Mouse (Mus musculus) skeletal muscle tissue, adult 2 months (tissue): ENCODE measurements at regions not wholly inside any gene's neighbourhood (a gene's known extent, or its start where the extent isn't known, plus 50 kb on each side); places are given as distances from the start of the nearest gene placed in this dataset.

Experiments
- DNase-seq: peaks from one replicate; pipeline ENCODE4 v3.0.0-alpha.2; 2012; ENCODE audit warnings: low read depth, low spot score

DNA sequence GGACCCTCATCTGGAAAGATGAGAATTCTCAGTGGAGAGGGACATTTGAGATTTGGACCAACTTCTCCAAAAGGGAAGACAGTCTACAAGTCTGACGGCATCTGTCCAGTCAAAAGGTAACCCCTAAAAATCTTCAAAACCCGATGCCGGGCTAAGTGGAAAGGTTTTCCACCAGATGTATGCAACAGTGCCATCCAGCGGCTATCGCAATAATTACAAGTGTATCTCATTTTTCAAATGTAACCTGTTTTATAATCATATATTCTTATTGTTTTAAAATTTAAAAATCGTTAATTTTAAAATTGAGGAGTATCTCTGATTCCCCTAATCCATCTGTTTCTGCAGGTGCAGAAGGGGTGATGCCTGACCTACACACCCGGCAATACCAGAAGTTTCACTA lies 346.8 kb upstream of the Hnrnpa3 start:
- no peak for DNase-seq

- no peak for DNase-seq
These were observed 343.7 kb upstream of the Hnrnpa3 start for GRCm38 (mm10) chr2:75315341-75315740.

GRCm38 (mm10) chr2:75318190-75318589 lies 340.9 kb upstream of the Hnrnpa3 start:
- DNase-seq = no peak

DNA sequence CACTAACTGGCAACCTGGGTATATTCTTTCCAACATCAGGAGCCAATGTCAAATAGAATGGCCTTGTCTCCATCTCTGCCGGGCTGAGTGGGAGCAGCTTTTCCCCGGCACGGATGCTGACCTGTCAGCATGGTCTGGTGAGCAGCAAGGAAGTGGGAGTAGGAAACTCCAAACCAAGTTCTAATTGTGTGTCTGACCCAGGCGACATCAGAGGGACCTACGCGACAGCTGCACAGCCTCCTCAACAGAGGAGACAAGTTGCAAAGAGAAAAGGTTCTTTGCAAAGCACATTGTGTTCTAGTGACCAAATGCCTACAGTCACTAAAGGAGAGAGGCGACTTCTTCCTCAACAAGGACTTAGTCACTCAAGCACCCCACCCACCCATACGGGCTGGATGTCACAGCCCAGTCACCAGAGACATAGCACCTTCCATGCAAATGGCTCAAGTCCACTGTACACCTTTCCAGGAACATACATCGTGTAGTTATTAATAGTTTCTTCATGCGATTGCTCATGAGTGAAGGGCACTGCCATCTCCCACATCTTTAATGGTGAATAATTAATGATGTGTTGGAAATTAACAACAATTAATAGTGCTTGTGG lies 334.8 kb upstream of the Hnrnpa3 start:
- no peak for DNase-seq

DNA sequence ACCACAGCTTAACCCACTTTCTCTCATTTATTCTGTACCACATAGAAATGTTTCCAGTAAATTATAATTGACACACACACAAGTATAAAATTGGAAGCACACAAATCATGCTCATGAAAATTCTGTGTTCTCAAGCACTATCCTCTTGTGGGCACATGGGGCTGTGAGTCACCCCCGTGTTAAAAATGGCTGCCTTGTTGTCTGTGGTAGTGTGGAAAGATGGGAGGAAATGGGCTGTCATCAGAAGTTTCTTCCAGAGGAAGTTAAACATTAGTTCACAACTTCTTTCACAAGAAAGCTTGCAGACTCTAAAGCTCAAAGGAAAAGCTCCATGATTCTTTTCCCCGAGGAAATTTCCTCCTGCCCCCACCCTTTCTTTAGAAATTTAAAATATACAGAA lies 329.5 kb upstream of the Hnrnpa3 start:
- DNase-seq = no peak

DNA sequence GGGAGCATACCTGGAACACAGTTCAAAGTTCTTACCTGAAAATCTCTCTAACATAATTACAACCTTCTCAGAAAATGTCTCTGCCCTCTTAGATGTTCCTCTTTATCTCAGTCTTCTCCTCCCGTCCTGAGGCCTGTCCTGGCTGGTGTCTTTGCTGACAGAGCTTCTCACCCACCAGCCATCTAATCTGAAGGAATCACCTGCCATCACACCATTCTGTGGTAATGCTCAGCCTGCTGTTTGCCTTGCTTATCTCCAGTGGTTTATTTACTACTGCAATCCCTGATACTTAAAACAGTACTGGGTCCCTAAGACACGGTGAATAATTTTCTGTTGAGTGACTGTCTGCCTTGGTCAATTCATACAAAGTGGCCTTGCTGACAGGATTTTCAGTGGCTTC lies 317.8 kb upstream of the Hnrnpa3 start:
- no peak for DNase-seq

DNA sequence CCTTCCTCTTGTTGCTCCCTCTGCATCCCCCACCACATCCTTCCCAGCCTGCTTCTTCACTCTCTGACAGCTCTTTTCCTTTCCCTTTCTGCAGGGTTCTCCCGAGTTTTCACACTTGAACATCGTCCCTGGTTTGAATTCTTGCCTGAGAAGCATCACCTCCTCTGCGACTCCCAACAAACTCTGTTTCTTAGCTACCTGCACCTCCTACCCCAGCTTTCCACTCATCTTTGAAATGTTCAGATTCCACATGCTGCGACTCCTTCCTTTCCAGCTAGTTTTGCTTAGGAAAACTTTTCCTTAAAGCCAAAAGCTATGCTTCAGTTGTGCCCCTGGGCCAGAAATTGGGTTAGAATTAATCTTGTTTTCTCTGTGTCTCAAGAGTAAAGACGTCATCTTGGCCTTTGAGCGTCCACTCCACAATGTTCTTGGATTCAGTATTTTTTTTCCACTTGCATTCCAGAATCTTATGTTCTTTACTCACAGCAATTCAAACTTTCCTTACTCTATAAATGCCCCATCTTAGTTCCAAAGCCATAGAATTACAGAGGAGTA lies 317.3 kb upstream of the Hnrnpa3 start:
- peak; percentile 24 for DNase-seq

GRCm38 (mm10) chr2:75350902-75351301 lies 308.2 kb upstream of the Hnrnpa3 start:
- DNase-seq = no peak

GRCm38 (mm10) chr2:75351965-75352364 lies 307.1 kb upstream of the Hnrnpa3 start:
- DNase-seq = no peak

GRCm38 (mm10) chr2:75352564-75352963 lies 306.5 kb upstream of the Hnrnpa3 start:
- no peak for DNase-seq

DNA sequence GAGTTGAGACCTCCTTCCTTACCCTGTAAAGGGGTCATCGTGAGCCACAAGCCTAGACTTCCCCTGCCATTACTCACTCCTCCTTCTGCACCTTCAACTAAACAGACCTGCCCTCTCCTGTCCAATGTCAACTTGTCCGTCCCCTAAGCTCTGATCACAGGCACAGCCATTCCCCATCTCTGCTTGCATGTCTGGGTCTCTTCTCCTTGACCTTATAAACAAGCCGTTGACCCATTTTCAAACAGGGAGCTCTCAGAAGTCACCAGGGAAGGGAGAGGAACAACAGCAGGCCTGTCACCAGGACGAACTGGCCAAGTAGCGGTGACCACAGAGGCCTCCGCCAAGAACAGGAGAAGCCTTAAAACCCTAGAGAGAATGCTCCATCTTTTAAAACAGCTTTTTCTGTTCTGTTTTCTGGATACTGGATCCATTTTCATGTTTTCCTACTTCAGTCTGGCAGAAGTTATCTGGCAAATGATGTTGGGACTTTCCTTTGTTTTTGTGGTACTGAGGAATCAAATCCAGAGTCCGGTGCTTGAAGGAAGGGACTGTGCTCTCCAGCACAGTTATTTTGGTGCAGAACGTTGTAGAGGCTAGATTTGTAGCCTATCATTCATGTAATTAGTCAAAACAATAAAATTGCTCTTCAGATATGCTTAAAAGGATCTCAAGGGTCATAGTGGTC lies 302.2 kb upstream of the Hnrnpa3 start:
- DNase-seq = peak; percentile 58

GRCm38 (mm10) chr2:75357516-75357915 lies 301.5 kb upstream of the Hnrnpa3 start:
- no peak for DNase-seq

- no peak for DNase-seq
These were observed 298.1 kb upstream of the Hnrnpa3 start for GRCm38 (mm10) chr2:75360936-75361335.

GRCm38 (mm10) chr2:75376666-75377065 lies 282.4 kb upstream of the Hnrnpa3 start:
- no peak for DNase-seq

- no peak for DNase-seq
These were observed 273.4 kb upstream of the Hnrnpa3 start for GRCm38 (mm10) chr2:75385551-75386263.

GRCm38 (mm10) chr2:75386636-75387035 lies 272.4 kb upstream of the Hnrnpa3 start:
- no peak for DNase-seq

- no peak for DNase-seq
These were observed 267.0 kb upstream of the Hnrnpa3 start for GRCm38 (mm10) chr2:75392041-75392440.

GRCm38 (mm10) chr2:75394928-75395673 lies 264.0 kb upstream of the Hnrnpa3 start:
- DNase-seq = no peak

DNA sequence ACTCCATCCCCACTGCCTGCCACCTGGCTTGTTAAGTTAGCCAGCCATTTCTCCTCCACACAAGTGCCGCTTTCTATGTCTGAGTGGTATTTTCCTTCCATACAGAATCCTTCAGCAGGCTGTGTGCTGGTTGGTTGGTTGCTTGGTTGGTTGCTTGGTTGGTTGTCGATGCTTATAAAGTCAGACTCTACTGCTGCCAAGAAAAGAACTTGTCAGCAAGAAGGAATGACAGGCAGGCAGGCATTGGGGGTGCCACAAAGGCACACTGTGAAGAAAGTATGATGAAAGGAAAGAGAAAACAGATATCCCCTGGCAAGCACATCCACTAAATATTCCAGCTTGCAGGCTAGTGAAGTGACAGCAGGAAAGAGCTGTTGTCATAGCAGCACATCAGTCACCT lies 263.0 kb upstream of the Hnrnpa3 start:
- no peak for DNase-seq

DNA sequence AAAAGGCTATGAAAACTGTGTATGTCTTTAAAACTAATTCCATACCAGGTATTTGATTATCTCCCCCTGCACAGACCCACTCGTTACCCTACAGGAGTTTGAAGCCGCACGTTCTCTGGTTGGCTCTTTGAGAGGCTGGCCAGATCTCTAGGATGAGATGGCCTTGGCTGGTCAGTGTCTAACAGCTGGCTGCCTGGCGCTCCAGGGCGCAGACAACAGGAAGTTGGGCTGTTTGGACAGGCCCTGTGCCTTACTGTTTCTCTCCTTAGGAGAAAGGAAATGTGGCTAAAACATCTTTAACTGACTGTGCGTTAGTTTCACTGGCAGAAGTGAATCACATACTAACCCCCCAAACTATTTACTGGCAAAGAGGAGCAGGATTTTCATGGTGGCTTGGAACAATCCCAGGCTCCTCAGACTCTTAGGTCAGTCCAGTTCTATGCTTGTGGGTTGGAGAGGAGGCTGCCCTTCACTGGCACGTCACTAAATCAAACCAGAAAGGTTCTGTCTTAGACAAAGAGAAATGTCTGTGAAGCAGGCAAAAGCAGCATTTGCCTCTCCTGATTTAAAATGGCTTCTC lies 258.7 kb upstream of the Hnrnpa3 start:
- DNase-seq = peak; percentile 24

DNA sequence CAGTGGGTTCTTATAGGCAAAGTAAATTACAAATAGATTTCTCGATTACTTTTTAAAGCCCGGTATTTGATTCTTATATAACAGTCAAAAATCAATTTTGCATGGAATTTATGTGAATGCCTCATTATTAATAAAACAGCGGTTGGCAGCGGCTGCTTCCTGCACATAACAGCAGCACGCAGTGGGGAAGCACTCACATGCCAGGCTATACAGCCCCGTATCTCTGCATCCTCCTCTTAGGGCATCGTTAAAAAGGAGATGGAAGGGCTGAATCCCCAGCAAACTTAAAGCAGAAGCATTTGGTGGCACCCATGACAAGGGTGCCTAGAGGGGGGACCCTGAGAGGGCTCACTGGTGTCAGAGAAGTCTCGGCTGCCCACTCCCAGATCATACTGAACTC lies 255.3 kb upstream of the Hnrnpa3 start:
- no peak for DNase-seq
